ENCODE assay signal across 20 mouse cellular contexts in the genomic region with DNA sequence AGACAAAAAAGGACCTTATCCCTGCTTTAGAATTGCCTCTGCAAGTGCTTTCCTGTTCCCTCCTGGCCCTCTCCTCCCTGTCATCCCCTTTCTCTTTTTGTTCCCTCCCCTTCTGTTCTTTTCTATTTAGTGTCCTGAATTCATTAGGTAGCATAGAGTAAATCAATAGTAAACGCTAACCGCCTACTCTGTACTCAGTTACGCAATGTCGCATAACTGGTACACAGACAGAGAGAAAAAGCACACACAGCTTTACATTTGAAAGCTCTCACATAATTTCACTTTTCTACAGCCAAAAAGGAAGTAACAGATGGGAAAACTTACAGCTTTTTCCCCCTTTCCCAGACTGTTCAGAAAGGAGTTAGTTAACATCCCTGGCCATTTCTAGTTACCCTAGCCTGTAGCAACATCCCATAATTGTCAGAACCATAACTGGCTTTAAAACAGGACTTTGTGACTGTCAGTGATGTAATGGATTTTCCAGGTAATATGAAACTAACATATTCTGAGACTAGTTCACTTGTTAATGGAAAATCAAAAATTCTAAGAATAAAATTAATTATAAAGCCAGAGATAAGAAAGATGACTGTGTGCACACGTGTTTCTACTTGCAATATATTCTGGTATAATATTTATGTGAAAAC.
DNase-seq lines count a peak whose midpoint lies in the region; ATAC-seq and TF ChIP-seq lines count a peak whose summit lies in the region.
"Had no signal": no experiment of that assay in that cellular context is flagged by ENCODE, and none has a peak within 500 bp of the region (broad histone marks: within the 10 kb centered on the region; RNA-seq: fewer than 3 reads in every experiment).

No protein-coding gene starts in this region.

- ATAC-seq in liver, embryonic 11.5 days (replicated peaks; ENCODE audit: low FRiP score), result no peak
- ATAC-seq: hindbrain, postnatal 0 days; Patski had no signal

- WGBS in liver, adult 2 months, result 31% methylated on average over 5 of the region's 5 CpGs
- 74% methylated on average over 5 of the region's 5 CpGs for WGBS in liver, embryonic 11.5 days

- peaks cover 2% of the 10 kb centered on the region; the same call in 1 of the 2 replicates for H3K79me2 ChIP-seq in liver, adult 2 months (ENCODE audit: control insufficient read depth, insufficient read depth, low read length)

- H3K4me1 ChIP-seq in liver, adult 2 months (ENCODE audit: control insufficient read depth, insufficient read depth, low read length), result peaks cover 25% of the 10 kb centered on the region
- no peaks in the 10 kb centered on the region for H3K4me1 ChIP-seq in liver, embryonic 11.5 days (replicated peaks; ENCODE audit: control insufficient read depth, insufficient read depth, low read length)

- H3K4me3 ChIP-seq in gastrocnemius, adult 2 months, result no peak overlapping the region
- no peak overlapping the region for H3K4me3 ChIP-seq in liver, adult 2 months (ENCODE audit: insufficient read depth, low read depth, low read length)
- no peak overlapping the region for H3K4me3 ChIP-seq in liver, embryonic 11.5 days (ENCODE audit: low read depth, low read length)
- H3K4me3 ChIP-seq: embryonic facial prominence, embryonic 12.5 days; erythroblast, embryonic 14.5 days had no signal

- no peaks in the 10 kb centered on the region for H3K9me3 ChIP-seq in liver, embryonic 11.5 days (ENCODE audit: control insufficient read depth, low read length)
- H3K9me3 ChIP-seq: embryonic facial prominence, embryonic 12.5 days had no signal

- intact Hi-C loops in gastrocnemius, adult 2 months (cut with DNase I), result no loop called here

- H3K36me3 ChIP-seq in liver, adult 2 months (ENCODE audit: control insufficient read depth, insufficient read depth, low read length), result peaks cover 11% of the 10 kb centered on the region
- no peaks in the 10 kb centered on the region for H3K36me3 ChIP-seq in liver, embryonic 11.5 days (ENCODE audit: control insufficient read depth, insufficient read depth, low read length)
- H3K36me3 ChIP-seq: embryonic facial prominence, embryonic 12.5 days had no signal

- no peak for TF ChIP-seq CTCF in gastrocnemius, adult 2 months (IDR thresholded peaks at IDR 0.05)
- no peak for TF ChIP-seq CTCF in liver, adult 2 months (IDR thresholded peaks at IDR 0.05; ENCODE audit: low read depth, low read length)

- no peak overlapping the region for H3K4me2 ChIP-seq in liver, embryonic 11.5 days
- H3K4me2 ChIP-seq: embryonic facial prominence, embryonic 12.5 days; midbrain, embryonic 11.5 days had no signal

- no peaks in the 10 kb centered on the region for H3K27me3 ChIP-seq in liver, adult 2 months (ENCODE audit: control insufficient read depth, insufficient read depth, low read length)
- H3K27me3 ChIP-seq in liver, embryonic 11.5 days (replicated peaks; ENCODE audit: control insufficient read depth, insufficient read depth, low read length), result no peaks in the 10 kb centered on the region
- H3K27me3 ChIP-seq: embryonic facial prominence, embryonic 12.5 days; Patski had no signal

- no peak for TF ChIP-seq POLR2A in liver, adult 2 months (IDR thresholded peaks at IDR 0.05; ENCODE audit: extremely low read depth, insufficient read depth, low read length)

- H3K27ac ChIP-seq in gastrocnemius, adult 2 months, result peak overlapping the region; percentile 4; the same call in 1 of the 2 replicates
- peak overlapping the region; percentile 89 for H3K27ac ChIP-seq in liver, adult 2 months (replicated peaks; ENCODE audit: insufficient read depth, low read depth, low read length)
- no peak overlapping the region for H3K27ac ChIP-seq in liver, embryonic 11.5 days (ENCODE audit: low read depth, low read length)
- H3K27ac ChIP-seq: embryonic facial prominence, embryonic 12.5 days; hindbrain, postnatal 0 days; liver, embryonic 14.5 days had no signal

- no peak for DNase-seq in gastrocnemius, adult 2 months
- no peak for DNase-seq in gastrocnemius, adult 18-20 months (ENCODE audit: low spot score)
- peak; percentile 93 for DNase-seq in liver, adult 2 months (ENCODE audit: extremely low read depth, low read depth, low spot score)
- no peak for DNase-seq in liver, embryonic 11.5 days (ENCODE audit: low spot score)
- peak; percentile 2 for DNase-seq in CD4-positive, CD25-positive, alpha-beta regulatory T cell, adult 2 months (ENCODE audit: low read depth, low spot score)
- peak; percentile 4 for DNase-seq in NIH3T3 (ENCODE audit: low read depth)
- no peak for DNase-seq in urinary bladder, adult 2 months (ENCODE audit: low spot score)
- no peak for DNase-seq in adrenal gland, postnatal 14 days
- DNase-seq: adrenal gland, postnatal 10 days; B cell, adult 2 months; cerebellum, adult 11 months; cerebellum, postnatal 10 days; kidney, postnatal 4 days; thymus, postnatal 14 days had no signal

- peak overlapping the region; percentile 73 for H3K9ac ChIP-seq in liver, adult 2 months (ENCODE audit: low read depth, low read length)
- no peak overlapping the region for H3K9ac ChIP-seq in liver, embryonic 11.5 days (ENCODE audit: low read depth, low read length)
- H3K9ac ChIP-seq: embryonic facial prominence, embryonic 12.5 days; liver, embryonic 14.5 days had no signal

Comparison
In these comparisons a context has a peak if more than half of its experiments do, and no peak if none do; other contexts are left out.
1. DNase-seq: peak in liver, adult 2 months (single experiment), CD4-positive, CD25-positive, alpha-beta regulatory T cell, adult 2 months (single experiment) and NIH3T3 (single experiment); none in gastrocnemius, adult 2 months (single experiment), gastrocnemius, adult 18-20 months (single experiment), liver, embryonic 11.5 days (single experiment), urinary bladder, adult 2 months (single experiment) and adrenal gland, postnatal 14 days (single experiment).